Mouse (Mus musculus): ENCODE results near the gene Cep95.

DNA sequence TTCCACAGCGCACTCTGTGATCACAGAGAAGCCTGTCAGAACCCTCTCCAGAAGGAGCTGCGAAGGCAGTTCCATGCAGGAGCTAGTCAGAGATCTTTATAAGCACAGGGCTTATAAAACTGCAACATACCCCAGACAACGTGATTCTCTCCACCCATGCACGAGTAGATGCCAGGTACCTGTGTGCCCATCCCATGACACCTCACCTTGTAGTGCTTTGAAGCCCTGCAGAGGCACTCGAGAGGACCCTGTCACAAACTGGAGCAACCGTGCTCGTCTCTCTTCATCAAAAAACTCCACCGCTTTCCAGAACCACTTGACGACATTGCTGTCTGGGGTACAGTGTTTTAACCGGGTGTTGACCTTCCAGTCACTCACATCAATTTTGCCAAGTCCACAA is 35.4 kb downstream of the Cep95 start:
- TF ChIP-seq USF2 (conservative IDR thresholded peaks at IDR 0.05; ENCODE audit: low read depth, low read length): no peak
- no peak for TF ChIP-seq RAD21 (IDR thresholded peaks at IDR 0.05; ENCODE audit: low read depth, low read length)
